Mouse (Mus musculus): Measurements from ENCODE around the gene Tmem136. TPM values are rescaled to one million over a fixed set of nuclear protein-coding genes. Genes with fewer than 3 reads are reported as not detected.

Gene Tmem136
- polyA plus RNA-seq, 1 experiment from 2014 or later: 12.6 TPM

GRCm38 (mm10) chr9:43070566-43070965 lies 45.8 kb downstream of the Tmem136 start:
- WGBS: 16% methylated on average over 4 of the region's 4 CpGs

GRCm38 (mm10) chr9:43070153-43070552 lies 46.2 kb downstream of the Tmem136 start:
- Histone ChIP-seq H3K9me3 (ENCODE audit: control insufficient read depth, low read length) (no peaks in the 10 kb centered on the region), H3K36me3 (ENCODE audit: control insufficient read depth, insufficient read depth) (no peaks in the 10 kb centered on the region), H3K27me3 (replicated peaks; ENCODE audit: control insufficient read depth, insufficient read depth, low read length) (no peaks in the 10 kb centered on the region), H3K27ac (ENCODE audit: low read length) (peak overlapping the region; percentile 77), H3K4me3 (replicated peaks; ENCODE audit: low read length) (peak overlapping the region; percentile 46), H3K4me2 (ENCODE audit: low read length) (peak overlapping the region; percentile 46), H3K4me1 (replicated peaks; ENCODE audit: control insufficient read depth, insufficient read depth, low read length) (peaks cover 30% of the 10 kb centered on the region), H3K9ac (replicated peaks; ENCODE audit: low read depth, low read length) (peak overlapping the region; percentile 51)
- peak; percentile 57 for ATAC-seq
- WGBS: 41% methylated on average over 2 of the region's 2 CpGs

More at GRCm38 (mm10) chr9:43070566-43070965, 45.8 kb downstream of the Tmem136 start:
- no peaks in the 10 kb centered on the region for H3K36me3 ChIP-seq (ENCODE audit: control insufficient read depth, insufficient read depth)
- H3K4me2 ChIP-seq (ENCODE audit: low read length): peak overlapping the region; percentile 24; the same call in 1 of the 2 replicates
- no peaks in the 10 kb centered on the region for H3K9me3 ChIP-seq (ENCODE audit: control insufficient read depth, low read length)
- H3K9ac ChIP-seq (replicated peaks; ENCODE audit: low read depth, low read length): peak overlapping the region; percentile 51
- ATAC-seq: peak; percentile 66
- peak overlapping the region; percentile 46 for H3K4me3 ChIP-seq (replicated peaks; ENCODE audit: low read length)
- peaks cover 30% of the 10 kb centered on the region for H3K4me1 ChIP-seq (replicated peaks; ENCODE audit: control insufficient read depth, insufficient read depth, low read length)
- no peaks in the 10 kb centered on the region for H3K27me3 ChIP-seq (replicated peaks; ENCODE audit: control insufficient read depth, insufficient read depth, low read length)
- H3K27ac ChIP-seq (ENCODE audit: low read length): peak overlapping the region; percentile 77

GRCm38 (mm10) chr9:43067896-43068295 lies 48.5 kb downstream of the Tmem136 start:
- no peaks in the 10 kb centered on the region for H3K9me3 ChIP-seq (ENCODE audit: control insufficient read depth, low read length)
- WGBS: 74% methylated on average over 3 of the region's 3 CpGs
- no peaks in the 10 kb centered on the region for H3K36me3 ChIP-seq (ENCODE audit: control insufficient read depth, insufficient read depth)
- peak overlapping the region; percentile 38 for H3K4me2 ChIP-seq (ENCODE audit: low read length)
- H3K9ac ChIP-seq (replicated peaks; ENCODE audit: low read depth, low read length): no peak overlapping the region
- H3K27me3 ChIP-seq (replicated peaks; ENCODE audit: control insufficient read depth, insufficient read depth, low read length): no peaks in the 10 kb centered on the region
- no peak overlapping the region for H3K27ac ChIP-seq (ENCODE audit: low read length)
- H3K4me1 ChIP-seq (replicated peaks; ENCODE audit: control insufficient read depth, insufficient read depth, low read length): peaks cover 34% of the 10 kb centered on the region
- no peak for ATAC-seq
- H3K4me3 ChIP-seq (replicated peaks; ENCODE audit: low read length): no peak overlapping the region

GRCm38 (mm10) chr9:43065231-43065630 lies 51.1 kb downstream of the Tmem136 start:
- H3K27ac ChIP-seq (ENCODE audit: low read length): no peak overlapping the region
- 75% methylated on average over 4 of the region's 4 CpGs for WGBS
- H3K36me3 ChIP-seq (ENCODE audit: control insufficient read depth, insufficient read depth): no peaks in the 10 kb centered on the region
- no peaks in the 10 kb centered on the region for H3K27me3 ChIP-seq (replicated peaks; ENCODE audit: control insufficient read depth, insufficient read depth, low read length)
- no peak overlapping the region for H3K4me2 ChIP-seq (ENCODE audit: low read length)
- H3K9me3 ChIP-seq (ENCODE audit: control insufficient read depth, low read length): no peaks in the 10 kb centered on the region
- H3K9ac ChIP-seq (replicated peaks; ENCODE audit: low read depth, low read length): no peak overlapping the region
- H3K4me1 ChIP-seq (replicated peaks; ENCODE audit: control insufficient read depth, insufficient read depth, low read length): peaks cover 30% of the 10 kb centered on the region
- H3K4me3 ChIP-seq (replicated peaks; ENCODE audit: low read length): no peak overlapping the region
- ATAC-seq: no peak

GRCm38 (mm10) chr9:43061545-43061944 lies 54.8 kb downstream of the Tmem136 start:
- Histone ChIP-seq H3K9me3 (ENCODE audit: control insufficient read depth, low read length) (no peaks in the 10 kb centered on the region), H3K27ac (ENCODE audit: low read length) (no peak overlapping the region), H3K4me3 (replicated peaks; ENCODE audit: low read length) (no peak overlapping the region), H3K36me3 (ENCODE audit: control insufficient read depth, insufficient read depth) (no peaks in the 10 kb centered on the region), H3K27me3 (replicated peaks; ENCODE audit: control insufficient read depth, insufficient read depth, low read length) (no peaks in the 10 kb centered on the region), H3K4me2 (ENCODE audit: low read length) (no peak overlapping the region), H3K9ac (replicated peaks; ENCODE audit: low read depth, low read length) (no peak overlapping the region), H3K4me1 (replicated peaks; ENCODE audit: control insufficient read depth, insufficient read depth, low read length) (peaks cover 10% of the 10 kb centered on the region)
- no peak for ATAC-seq
- WGBS: 83% methylated on average over 1 of the region's 1 CpGs

Other genes with a start within 250 kb of the Tmem136 start
- 3.0 and 4.8 TPM in 2 replicates for gene Grik4, start 172.1 kb downstream of the Tmem136 start, polyA plus RNA-seq (2015; fragmentation: Nextera tagmentation; extraction: Ambion mirVana)
- 15.8 and 20.5 TPM in 2 replicates for gene Arhgef12, start 9.3 kb downstream of the Tmem136 start, polyA plus RNA-seq (2015; fragmentation: Nextera tagmentation; extraction: Ambion mirVana)
- gene Pou2f3, start 93.8 kb upstream of the Tmem136 start, polyA plus RNA-seq (2015; fragmentation: Nextera tagmentation; extraction: Ambion mirVana): not detected in 2 replicates
- gene Oaf, start 123.3 kb upstream of the Tmem136 start, polyA plus RNA-seq (2015; fragmentation: Nextera tagmentation; extraction: Ambion mirVana): 5.7 and 10.5 TPM in 2 replicates
- 0.17 TPM in 1 of 2 replicates, not detected in the other for gene Trim29, start 194.3 kb upstream of the Tmem136 start, polyA plus RNA-seq (2015; fragmentation: Nextera tagmentation; extraction: Ambion mirVana)